Comparison of ENCODE assay signal across 33 mouse cellular contexts in the genomic region with DNA sequence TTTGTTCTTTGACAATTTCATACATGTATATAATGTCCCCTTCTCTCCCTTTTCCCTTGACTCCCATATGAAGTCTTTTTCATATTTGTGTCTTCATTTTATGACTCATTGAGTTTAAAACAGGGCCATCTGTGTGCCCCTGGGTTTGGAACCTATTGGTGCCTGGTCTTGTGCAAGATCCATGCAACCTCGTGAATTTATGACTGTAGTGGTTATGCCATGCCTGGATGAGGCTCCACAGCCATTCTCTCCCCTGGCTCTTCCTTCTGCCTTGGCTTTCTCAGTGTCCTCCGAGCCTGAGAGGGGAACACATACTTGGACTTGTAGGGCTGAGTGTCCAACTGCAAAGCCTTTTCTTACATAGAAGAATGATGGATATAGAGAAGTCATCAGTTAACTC. TPM values are rescaled to one million over a fixed set of nuclear protein-coding genes. Genes with fewer than 3 reads are reported as not detected.
DNase-seq lines count a peak whose midpoint lies in the region; ATAC-seq lines count a peak whose summit lies in the region.
"Had no signal": no experiment of that assay in that cellular context is flagged by ENCODE, and none has a peak within 500 bp of the region (broad histone marks: within the 10 kb centered on the region; RNA-seq: fewer than 3 reads in every experiment).

No protein-coding gene starts in this region.

- DNase-seq in adrenal gland, adult 8-10 months = peak; percentile 19
- no peak for DNase-seq in adrenal gland, postnatal 4 days (ENCODE audit: low spot score in 2 of 2)
- DNase-seq in 416B (ENCODE audit: low read depth) = peak; percentile 22
- peak; percentile 14 for DNase-seq in NIH3T3 (ENCODE audit: low read depth)
- peak; percentile 77 for DNase-seq in gonadal fat pad, adult 2 months (ENCODE audit: low read depth)
- DNase-seq in thymus, postnatal 36 days = no peak
- DNase-seq: cerebellum, adult 11 months; cerebellum, adult 2 months; cerebellum, adult 9-11 months; cerebellum, postnatal 25 days; forebrain, postnatal 0 days; gastrocnemius, adult 2 months; gastrocnemius, postnatal 14 days; kidney, adult 2 months had no signal

- ATAC-seq in erythroblast, adult 5-6 weeks (replicated peaks; ENCODE audit: low FRiP score, poor library complexity, severe bottlenecking) = no peak
- ATAC-seq: CD4-positive, CD25-positive, alpha-beta regulatory T cell, adult 4 months; forebrain, embryonic 14.5 days; forebrain, postnatal 0 days; intestine, postnatal 0 days; Patski had no signal

RNA-seq across cellular contexts. Expression of a gene that starts 21.1 kb away (rescaled TPM):
- 10 to 100 TPM; 10.6 to 15.6 (median 14.3) TPM for total RNA-seq in adrenal gland, adult 8-10 months (2022)
- 10 to 100 TPM; 21.0 to 21.2 TPM for total RNA-seq in adrenal gland, postnatal 4 days (2021)
- 8.7 and 10.8 TPM in 2 replicates for polyA plus RNA-seq in gonadal fat pad, adult 2 months (2012; rRNA removed)
- total RNA-seq in erythroblast, adult 5-6 weeks (2015; ENCODE audit: low replicate concordance) = 5.9 and 21.3 TPM in 2 replicates
- 13.6 and 18.0 TPM in 2 replicates for total RNA-seq in erythroblast, adult 5-6 weeks (2017; ENCODE audit: low replicate concordance)

RNA-seq across cellular contexts. Expression of a gene that starts 21.3 kb away (rescaled TPM):
- total RNA-seq in adrenal gland, adult 8-10 months (2022) = 10 to 100 TPM; 18.8 to 26.9 (median 23.2) TPM
- 10 to 100 TPM; 25.8 to 31.3 TPM for total RNA-seq in adrenal gland, postnatal 4 days (2021)
- 4.5 and 5.3 TPM in 2 replicates for polyA plus RNA-seq in gonadal fat pad, adult 2 months (2012; rRNA removed)
- total RNA-seq in erythroblast, adult 5-6 weeks (2015; ENCODE audit: low replicate concordance) = 22.3 and 27.8 TPM in 2 replicates
- total RNA-seq in erythroblast, adult 5-6 weeks (2017; ENCODE audit: low replicate concordance) = 15.0 and 19.0 TPM in 2 replicates

RNA-seq across cellular contexts. Expression of a gene that starts 34.9 kb away (rescaled TPM):
- not detected for total RNA-seq in adrenal gland, adult 8-10 months (2022)
- total RNA-seq in adrenal gland, postnatal 4 days (2021) = not detected
- 0.41 and 0.99 TPM in 2 replicates for polyA plus RNA-seq in gonadal fat pad, adult 2 months (2012; rRNA removed)
- total RNA-seq in erythroblast, adult 5-6 weeks (2015; ENCODE audit: low replicate concordance) = not detected in 2 replicates
- total RNA-seq in erythroblast, adult 5-6 weeks (2017; ENCODE audit: low replicate concordance) = not detected in 2 replicates
- total RNA-seq: adrenal gland, adult 18-20 months; gastrocnemius, adult 2 months; gastrocnemius, postnatal 14 days; gastrocnemius, postnatal 4 days; heart, adult 8-10 months; heart, postnatal 25 days; hematopoietic stem cell, adult 5-6 weeks; MEL had no signal
- polyA plus RNA-seq: CD4-positive, CD25-positive, alpha-beta regulatory T cell, adult 4 months; erythroblast, embryonic 14.5 days; forebrain, embryonic 10.5 days; heart, embryonic 11.5 days; heart, embryonic 14.5 days; heart, postnatal 0 days; intestine, embryonic 14.5 days; intestine, postnatal 0 days; kidney, adult 2 months; Patski had no signal

RNA-seq across cellular contexts. Expression of a gene that starts 53.5 kb away (rescaled TPM):
- 1 to 10 TPM; 1.2 to 2.6 (median 1.7) TPM for total RNA-seq in adrenal gland, adult 8-10 months (2022)
- 1 to 10 TPM; 2.4 to 2.6 TPM for total RNA-seq in adrenal gland, postnatal 4 days (2021)
- polyA plus RNA-seq in gonadal fat pad, adult 2 months (2012; rRNA removed) = 12.0 and 18.6 TPM in 2 replicates
- 2.3 and 3.7 TPM in 2 replicates for total RNA-seq in erythroblast, adult 5-6 weeks (2015; ENCODE audit: low replicate concordance)
- total RNA-seq in erythroblast, adult 5-6 weeks (2017; ENCODE audit: low replicate concordance) = 1.4 and 2.1 TPM in 2 replicates
- polyA plus RNA-seq: erythroblast, embryonic 14.5 days had no signal

RNA-seq across cellular contexts. Expression of a gene that starts 54.3 kb away (rescaled TPM):
- total RNA-seq in adrenal gland, adult 8-10 months (2022) = under 1 TPM in 1 of 4 experiments, not detected in 3; 0.13 TPM
- total RNA-seq in adrenal gland, postnatal 4 days (2021) = under 1 TPM; 0.08 to 0.31 TPM
- 0.05 TPM in 1 of 2 replicates, not detected in the other for polyA plus RNA-seq in gonadal fat pad, adult 2 months (2012; rRNA removed)
- total RNA-seq in erythroblast, adult 5-6 weeks (2015; ENCODE audit: low replicate concordance) = not detected in 2 replicates
- total RNA-seq in erythroblast, adult 5-6 weeks (2017; ENCODE audit: low replicate concordance) = 0.28 TPM in 1 of 2 replicates, not detected in the other
- total RNA-seq: adrenal gland, adult 18-20 months; common myeloid progenitor, adult 5-6 weeks; gastrocnemius, adult 2 months; gastrocnemius, postnatal 14 days; heart, postnatal 25 days; hematopoietic stem cell, adult 5-6 weeks had no signal
- polyA plus RNA-seq: C2C12; erythroblast, embryonic 14.5 days; heart, embryonic 11.5 days; heart, postnatal 0 days; Patski had no signal

Comparison
In these comparisons a context has a peak if more than half of its experiments do, and no peak if none do; other contexts are left out.
1. DNase-seq: peak in adrenal gland, adult 8-10 months (single experiment), 416B (single experiment), NIH3T3 (single experiment) and gonadal fat pad, adult 2 months (single experiment); none in adrenal gland, postnatal 4 days (0 of 2) and thymus, postnatal 36 days (0 of 2).